Mouse (Mus musculus) bone marrow macrophage, adult 2 months (primary cell): Measurements from ENCODE around the gene Brd3os. TPM values are rescaled to one million over a fixed set of nuclear protein-coding genes. Genes with fewer than 3 reads are reported as not detected.
A peak's percentile ranks its signal among the peaks of the same experiment; 100 is the strongest.

ENCODE experiments used
- H3K27ac ChIP-seq: 2 replicates; pipeline ENCODE4 v1.5.1; 2012; ENCODE audit warnings: low read depth, low read length; ENCODE audit not compliant: insufficient read depth
- H3K4me1 ChIP-seq: 2 replicates; pipeline ENCODE4 v1.6.1; 2012; ENCODE audit warnings: low read length; ENCODE audit not compliant: control insufficient read depth, insufficient read depth
- H3K4me3 ChIP-seq: 2 replicates; pipeline ENCODE4 v1.5.1; 2012; ENCODE audit warnings: mild to moderate bottlenecking, low read length, moderate library complexity; ENCODE audit not compliant: insufficient read depth
- CTCF ChIP-seq: IDR thresholded peaks from 2 replicates; pipeline ENCODE4 v1.5.1; 2012; ENCODE audit warnings: low read depth, mild to moderate bottlenecking, low read length, moderate library complexity
- POLR2A ChIP-seq: IDR thresholded peaks from 2 replicates; pipeline ENCODE4 v1.6.1; 2012; ENCODE audit warnings: mild to moderate bottlenecking, low read depth, low read length, borderline replicate concordance
- polyA plus RNA-seq: library from polyadenylated mRNA; stranded (reverse); fragments of >200 nt; gene quantifications from 2 replicates; pipeline ENCODE4 v1.2.4, GENCODE M21; 2012; ENCODE audit not compliant: missing spikeins, insufficient read depth, insufficient read length

Gene Brd3os
- polyA plus RNA-seq, 1 experiment: 1.2 TPM

DNA sequence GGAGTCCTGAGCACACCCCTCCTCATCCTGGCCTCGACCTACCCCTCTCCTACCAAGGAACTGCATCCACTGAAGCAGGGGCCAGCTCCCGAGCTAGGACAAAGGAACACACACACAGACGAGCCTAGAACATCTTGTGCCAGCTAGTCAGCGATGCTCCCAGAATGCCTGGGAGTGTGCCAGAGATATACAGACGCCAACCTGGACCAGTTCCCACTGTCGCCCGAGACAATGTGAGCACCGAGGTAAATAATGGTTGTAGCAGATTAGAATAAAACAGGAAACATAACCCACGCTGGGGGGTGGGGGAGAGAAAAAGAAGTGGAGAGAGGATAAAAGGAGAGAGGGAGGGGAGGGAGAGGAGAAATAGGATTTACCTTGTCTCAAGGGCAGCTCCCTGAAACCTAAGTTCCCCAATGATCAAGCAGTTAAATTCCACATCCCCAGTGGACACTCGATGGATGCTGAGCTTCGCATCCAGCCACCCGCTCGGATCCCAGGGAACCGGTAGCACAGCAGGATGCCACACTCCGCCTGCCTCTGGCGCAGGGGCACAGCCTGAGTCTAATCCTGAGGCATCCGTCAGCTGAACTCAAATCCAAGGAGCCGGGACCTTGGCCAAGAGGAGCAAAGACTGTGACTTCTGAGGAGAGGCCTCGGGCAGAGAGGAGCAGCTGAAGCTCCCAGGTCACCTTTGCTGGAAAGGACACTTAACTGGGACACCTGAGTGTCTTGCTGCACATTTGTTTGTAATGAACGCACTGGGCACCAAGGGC, 20.6 kb upstream of the Brd3os start:
- no peak overlapping the region for H3K27ac ChIP-seq
- H3K4me1 ChIP-seq: peaks cover 38% of the 10 kb centered on the region
- TF ChIP-seq POLR2A (no peak), CTCF (no peak)
- no peak overlapping the region for H3K4me3 ChIP-seq

DNA sequence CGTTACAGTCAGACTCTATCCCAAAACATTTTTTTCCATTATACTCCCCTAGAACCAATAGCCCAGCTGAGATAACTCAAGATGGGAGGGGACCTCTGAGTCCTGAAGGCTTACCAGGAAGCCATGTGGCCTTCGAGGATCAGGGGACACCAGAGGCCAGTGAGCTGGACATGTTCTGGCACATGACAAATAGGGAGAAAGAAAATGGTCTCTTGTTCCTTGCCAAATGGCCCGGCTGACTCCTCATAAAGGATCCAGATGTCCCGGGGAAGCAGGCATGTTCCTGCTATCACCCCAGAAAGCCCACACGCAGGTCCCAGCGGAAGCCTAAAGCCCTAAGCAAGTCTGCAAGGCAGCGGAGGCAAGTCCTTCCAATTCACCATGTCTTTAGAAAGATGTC, 18.5 kb upstream of the Brd3os start:
- H3K4me1 ChIP-seq: peaks cover 24% of the 10 kb centered on the region
- H3K4me3 ChIP-seq: no peak overlapping the region
- no peak overlapping the region for H3K27ac ChIP-seq
- no peak for TF ChIP-seq POLR2A

DNA sequence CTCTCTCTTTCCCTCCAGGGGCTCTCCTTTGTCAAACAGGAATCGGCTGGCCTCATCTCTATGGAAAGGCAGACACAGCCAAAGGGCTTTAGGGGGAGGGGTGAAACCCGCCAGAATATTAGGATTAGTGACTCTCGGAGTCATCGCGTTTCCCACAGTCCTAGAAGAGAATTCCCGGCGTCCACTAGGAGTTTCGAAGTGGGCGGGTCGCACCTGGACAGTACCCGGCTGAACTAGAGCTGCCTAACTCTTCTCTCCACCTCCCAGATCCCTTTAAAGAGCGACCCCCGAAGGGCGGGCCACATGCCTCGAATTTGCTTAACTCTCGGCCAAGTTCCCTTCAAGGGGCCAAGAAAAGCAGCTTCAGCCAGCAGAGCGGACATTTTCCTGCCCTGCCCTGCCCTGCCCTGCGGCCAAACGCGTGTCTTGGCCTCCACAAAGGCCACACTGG, 16.9 kb upstream of the Brd3os start:
- peak overlapping the region; percentile 92 for H3K4me3 ChIP-seq
- no peak for TF ChIP-seq POLR2A
- TF ChIP-seq CTCF: no peak
- peaks cover 10% of the 10 kb centered on the region for H3K4me1 ChIP-seq
- no peak overlapping the region for H3K27ac ChIP-seq

- H3K4me1 ChIP-seq: peaks cover 10% of the 10 kb centered on the region
- no peak for TF ChIP-seq POLR2A
- TF ChIP-seq CTCF: no peak
- H3K27ac ChIP-seq: no peak overlapping the region
- H3K4me3 ChIP-seq: peak overlapping the region; percentile 92
Measured at GRCm38 (mm10) chr2:27425751-27426405, 16.2 kb upstream of the Brd3os start.

DNA sequence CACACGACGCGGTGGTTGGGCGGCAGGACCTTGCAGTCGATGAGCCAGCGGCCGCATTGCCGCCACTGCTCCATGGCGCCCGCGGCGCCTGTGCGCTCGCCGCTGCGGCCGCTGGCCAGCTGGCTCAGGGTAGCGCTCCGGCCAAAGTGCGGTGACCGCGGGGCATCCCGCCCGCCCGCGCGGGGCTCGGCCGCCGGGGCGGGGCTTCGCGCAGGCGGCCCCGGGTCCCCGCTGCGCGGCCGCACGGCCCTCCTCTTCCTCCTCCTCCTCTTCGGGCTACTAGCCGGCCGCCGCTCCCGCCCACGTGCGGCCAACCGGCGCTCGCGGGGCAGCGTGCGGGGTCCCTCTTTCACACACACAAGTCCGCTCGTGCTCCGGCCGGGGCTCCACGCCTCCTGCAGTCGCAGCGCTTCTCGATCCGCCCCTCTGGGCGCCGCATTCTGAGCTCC, 15.7 kb upstream of the Brd3os start:
- TF ChIP-seq CTCF (no peak), POLR2A (no peak)
- H3K27ac ChIP-seq: peak overlapping the region; percentile 38
- peaks cover 10% of the 10 kb centered on the region for H3K4me1 ChIP-seq
- peak overlapping the region; percentile 92 for H3K4me3 ChIP-seq

DNA sequence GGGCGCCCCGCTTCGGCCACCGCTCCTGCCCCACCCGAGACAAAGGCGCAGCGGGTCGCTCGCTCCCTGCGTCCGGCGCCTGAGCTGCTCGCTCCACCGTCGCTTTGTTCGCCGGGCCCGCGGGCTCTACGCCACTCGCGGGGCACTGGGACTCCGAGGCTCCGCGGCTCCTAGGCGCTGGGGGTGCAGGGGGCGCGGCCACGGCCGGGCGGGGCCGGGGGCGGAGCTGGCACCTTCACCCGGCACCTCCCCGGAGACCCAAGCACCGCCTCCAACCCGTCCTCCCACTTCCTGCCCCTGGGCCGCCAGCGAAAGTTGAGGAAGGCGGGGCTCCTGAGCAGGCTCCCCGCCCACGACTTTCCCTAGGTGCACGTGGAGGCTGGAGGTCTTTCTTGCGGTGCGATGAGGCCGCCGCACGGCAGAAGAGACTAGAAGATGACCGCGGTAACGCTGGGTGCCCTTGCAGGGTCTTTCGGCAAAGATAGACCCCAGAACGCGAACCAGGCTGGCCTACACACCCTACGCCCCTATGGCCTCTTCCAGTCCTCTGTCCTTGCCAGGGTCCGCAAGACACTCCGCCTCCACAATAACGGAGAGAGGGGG, 15.2 kb upstream of the Brd3os start, which contains the start of gene Vav2:
Vav2 (minus strand) TSS at position 179 of the 603 bp plus-strand sequence.
- TF ChIP-seq POLR2A: no peak
- TF ChIP-seq CTCF: no peak
- peak within 1 kb of the TSS; percentile 38 for H3K27ac ChIP-seq
- H3K4me1 ChIP-seq: peaks cover 10% of the 10 kb centered on the region
- peak within 1 kb of the TSS; percentile 92 for H3K4me3 ChIP-seq

DNA sequence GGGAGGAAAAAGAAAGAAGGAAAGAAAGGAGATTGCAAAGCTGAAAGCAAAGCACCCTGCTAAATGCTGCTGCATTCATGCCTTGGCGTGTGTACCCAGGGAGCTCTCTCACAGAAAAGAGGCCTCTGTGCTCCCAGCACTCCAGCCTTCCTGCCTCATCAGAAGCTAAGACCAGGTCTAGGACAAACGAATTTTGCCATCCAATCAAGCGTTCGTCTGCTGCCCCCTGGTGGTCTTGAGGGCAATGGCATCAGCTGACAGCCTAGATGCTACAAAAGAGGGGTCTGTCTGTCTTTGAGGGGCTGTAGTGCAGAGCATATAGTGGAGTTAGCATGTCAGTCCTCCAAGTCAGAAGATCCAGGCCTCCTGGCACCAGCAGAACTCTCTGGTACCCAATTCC, 14.1 kb upstream of the Brd3os start:
- TF ChIP-seq POLR2A (no peak), CTCF (peak; percentile 89)
- Histone ChIP-seq H3K4me1 (peaks cover 10% of the 10 kb centered on the region; the same call in 1 of the 2 replicates), H3K27ac (no peak overlapping the region), H3K4me3 (no peak overlapping the region)

GRCm38 (mm10) chr2:27430621-27431020, 11.5 kb upstream of the Brd3os start:
- H3K27ac ChIP-seq: no peak overlapping the region
- TF ChIP-seq CTCF (no peak), POLR2A (no peak)
- peaks cover 14% of the 10 kb centered on the region for H3K4me1 ChIP-seq
- no peak overlapping the region for H3K4me3 ChIP-seq

- Histone ChIP-seq H3K4me3 (no peak overlapping the region), H3K4me1 (peaks cover 14% of the 10 kb centered on the region), H3K27ac (no peak overlapping the region)
- TF ChIP-seq CTCF (no peak), POLR2A (no peak)
Measured at GRCm38 (mm10) chr2:27432599-27432998, 9.5 kb upstream of the Brd3os start.

- no peak for TF ChIP-seq POLR2A
- TF ChIP-seq CTCF: no peak
- H3K4me1 ChIP-seq: peaks cover 26% of the 10 kb centered on the region
- H3K4me3 ChIP-seq: no peak overlapping the region
- H3K27ac ChIP-seq: no peak overlapping the region
Measured at GRCm38 (mm10) chr2:27437876-27438275, 4.2 kb upstream of the Brd3os start.
